Mouse (Mus musculus) lung, postnatal 0 days (tissue): ENCODE data around the gene Nfs1. TPM values are rescaled to one million over a fixed set of nuclear protein-coding genes. Genes with fewer than 3 reads are reported as not detected.

Experiments
- ATAC-seq: fragments of 200-750 bp; cut with Nextera tagmentation; 2 replicates; pipeline ENCODE4 v1.8.0; 2017; ENCODE audit warnings: moderate library complexity
- DNase-seq: peaks from one replicate; pipeline ENCODE4 v3.0.0-alpha.2; 2016; ENCODE audit warnings: low spot score
- H3K27ac ChIP-seq: fragments of 300-500 bp; sonication (generic); 2 replicates; pipeline ENCODE4 v1.5.1; 2014; ENCODE audit warnings: antibody characterized with exemption, mild to moderate bottlenecking, low read length, mixed read lengths
- H3K27me3 ChIP-seq: fragments of 300-500 bp; sonication (generic); replicated peaks from 2 replicates; pipeline ENCODE4 v1.6.1; 2014; ENCODE audit warnings: low read length, mixed read lengths; ENCODE audit not compliant: insufficient read depth
- H3K36me3 ChIP-seq: fragments of 300-500 bp; sonication (generic); 2 replicates; pipeline ENCODE4 v1.6.1; 2014; ENCODE audit warnings: low read length, mixed read lengths; ENCODE audit not compliant: insufficient read depth
- H3K4me1 ChIP-seq: fragments of 300-500 bp; sonication (generic); 2 replicates; pipeline ENCODE4 v1.6.1; 2014; ENCODE audit warnings: antibody characterized with exemption, low read depth, low read length, mixed read lengths; ENCODE audit not compliant: insufficient read depth
- H3K4me2 ChIP-seq: fragments of 300-500 bp; sonication (generic); replicated peaks from 2 replicates; pipeline ENCODE4 v1.6.1; 2014; ENCODE audit warnings: low read depth, mild to moderate bottlenecking, low read length, moderate library complexity, mixed read lengths
- H3K4me3 ChIP-seq: fragments of 300-500 bp; sonication (generic); 2 replicates; pipeline ENCODE4 v1.5.1; 2014; ENCODE audit warnings: low read depth, low read length
- H3K9ac ChIP-seq: fragments of 300-500 bp; sonication (generic); replicated peaks from 2 replicates; pipeline ENCODE4 v1.6.1; 2014; ENCODE audit warnings: low read depth, mild to moderate bottlenecking
- H3K9me3 ChIP-seq: fragments of 300-500 bp; sonication (generic); 2 replicates; pipeline ENCODE4 v1.6.1; 2016; ENCODE audit warnings: low read length, mixed read lengths
- CTCF ChIP-seq: IDR thresholded peaks from 2 replicates; pipeline ENCODE4 v1.5.1; 2016; ENCODE audit warnings: antibody characterized with exemption, mild to moderate bottlenecking
- EP300 ChIP-seq: IDR thresholded peaks from 2 replicates; pipeline ENCODE4 v1.6.1; 2016; ENCODE audit warnings: antibody characterized with exemption, mild to moderate bottlenecking, control low read depth
- whole genome bisulfite sequencing: fragments of 180-500 bp; shearing (Covaris S2); extraction: QIAGEN DNeasy Blood & Tissue Kit; methylation state at CpG from one replicate; pipeline ENCODE4 v1.1.7; 2014; 5-methylcytosine and 5-hydroxymethylcytosine counted together
- polyA plus RNA-seq: library from polyadenylated mRNA; unstranded; fragments of >200 nt; fragmentation: Nextera tagmentation; extraction: Ambion mirVana; gene quantifications from 2 replicates; pipeline ENCODE4 v1.2.1, GENCODE M21; 2015

Nfs1 gene
- polyA plus RNA-seq, 1 experiment from 2014 or later = 33.7 TPM

DNA sequence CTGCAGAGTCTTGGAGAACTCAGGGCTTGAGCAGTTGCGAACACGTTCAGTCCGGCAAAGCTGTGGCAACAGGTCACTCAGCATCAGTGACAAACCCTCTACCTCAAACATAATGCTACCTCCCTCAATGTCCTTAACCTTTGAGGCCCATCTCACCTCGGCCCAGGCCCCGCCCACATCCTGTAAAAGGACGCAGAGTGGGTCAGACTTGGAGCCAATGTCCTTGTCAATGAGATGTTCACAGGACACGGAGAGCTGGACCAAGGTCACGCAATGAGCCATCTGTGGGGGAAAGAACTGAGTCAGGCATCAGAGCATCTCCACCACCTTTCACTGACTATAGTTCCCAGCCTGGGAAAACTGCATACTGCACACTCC, 64.8 kb downstream of the Nfs1 start:
- WGBS = 74% methylated on average over 8 of the region's 8 CpGs
- H3K9me3 ChIP-seq = no peaks in the 10 kb centered on the region
- ATAC-seq (no peak), DNase-seq (no peak)
- no peaks in the 10 kb centered on the region for H3K27me3 ChIP-seq
- H3K4me1 ChIP-seq = no peaks in the 10 kb centered on the region
- H3K4me2 ChIP-seq = no peak overlapping the region
- no peak overlapping the region for H3K4me3 ChIP-seq
- TF ChIP-seq EP300 (no peak), CTCF (no peak)
- peaks cover 34% of the 10 kb centered on the region for H3K36me3 ChIP-seq
- H3K9ac ChIP-seq = no peak overlapping the region
- no peak overlapping the region for H3K27ac ChIP-seq

DNA sequence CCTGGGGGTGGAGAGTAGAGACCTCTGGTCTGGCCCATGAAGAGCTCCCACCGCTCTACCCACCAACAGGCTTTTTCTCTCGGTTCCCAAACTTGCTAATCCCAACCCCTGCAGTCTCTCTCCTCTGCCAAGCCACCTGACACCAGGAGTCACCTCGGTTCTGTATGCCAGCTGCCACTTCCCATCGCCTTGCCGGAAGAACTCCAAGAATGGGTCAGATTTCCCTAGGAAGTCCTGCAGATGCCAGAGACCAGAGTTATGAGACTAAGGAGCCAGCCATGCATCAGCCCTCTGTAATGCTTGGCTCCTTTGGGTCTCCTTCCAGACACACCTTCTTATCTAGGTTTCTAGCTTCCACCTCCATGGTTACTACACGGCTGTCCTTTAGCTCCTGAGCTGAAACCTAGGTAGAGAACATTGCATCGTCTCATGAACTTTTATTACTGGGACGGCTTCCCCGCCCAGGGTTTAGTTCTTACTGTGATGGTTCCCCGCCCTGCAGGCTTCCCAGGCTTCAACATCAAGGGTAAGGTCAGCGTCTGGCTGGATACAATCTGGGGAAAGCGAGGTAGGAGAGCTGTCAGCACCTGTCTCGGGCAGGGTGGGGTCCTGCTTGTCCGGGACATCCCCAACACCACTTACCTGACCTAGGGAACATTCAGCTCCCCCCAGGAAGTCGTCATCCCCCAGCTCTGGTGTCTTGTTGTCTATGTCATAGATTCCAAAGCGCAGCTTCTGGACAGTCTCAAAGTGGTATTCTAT, 65.4 kb downstream of the Nfs1 start:
- no peaks in the 10 kb centered on the region for H3K4me1 ChIP-seq
- ATAC-seq (no peak), DNase-seq (no peak)
- H3K4me2 ChIP-seq = no peak overlapping the region
- H3K27ac ChIP-seq = no peak overlapping the region
- no peak overlapping the region for H3K9ac ChIP-seq
- 90% methylated on average over 16 of the region's 16 CpGs for WGBS
- H3K27me3 ChIP-seq = no peaks in the 10 kb centered on the region
- H3K9me3 ChIP-seq = no peaks in the 10 kb centered on the region
- no peak overlapping the region for H3K4me3 ChIP-seq
- TF ChIP-seq CTCF (no peak), EP300 (no peak)
- peaks cover 40% of the 10 kb centered on the region for H3K36me3 ChIP-seq

DNA sequence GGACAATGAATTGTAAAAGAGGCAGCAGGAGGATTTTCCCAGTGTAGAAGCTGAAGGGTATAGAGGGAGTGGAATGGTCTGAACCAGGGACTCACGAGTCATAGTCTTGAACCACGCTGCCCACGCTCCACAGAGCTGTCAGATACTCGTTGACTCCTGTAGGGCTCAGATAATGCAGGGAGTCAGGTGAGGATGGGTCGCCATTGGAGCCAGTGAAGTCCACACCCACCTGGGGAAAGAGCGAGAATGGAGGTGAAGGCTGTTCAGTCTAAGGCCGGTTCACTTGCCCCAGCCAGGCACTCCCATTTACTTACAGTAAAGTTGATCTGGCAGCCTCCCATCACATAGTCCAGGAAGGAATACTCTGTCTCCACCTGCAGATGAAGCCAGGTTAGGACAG, 66.5 kb downstream of the Nfs1 start:
- WGBS = 85% methylated on average over 7 of the region's 7 CpGs
- no peaks in the 10 kb centered on the region for H3K27me3 ChIP-seq
- TF ChIP-seq CTCF (no peak), EP300 (no peak)
- no peaks in the 10 kb centered on the region for H3K9me3 ChIP-seq
- no peak overlapping the region for H3K9ac ChIP-seq
- no peak overlapping the region for H3K4me2 ChIP-seq
- H3K36me3 ChIP-seq = peaks cover 49% of the 10 kb centered on the region
- DNase-seq (no peak), ATAC-seq (no peak)
- no peaks in the 10 kb centered on the region for H3K4me1 ChIP-seq
- no peak overlapping the region for H3K27ac ChIP-seq
- H3K4me3 ChIP-seq = no peak overlapping the region

DNA sequence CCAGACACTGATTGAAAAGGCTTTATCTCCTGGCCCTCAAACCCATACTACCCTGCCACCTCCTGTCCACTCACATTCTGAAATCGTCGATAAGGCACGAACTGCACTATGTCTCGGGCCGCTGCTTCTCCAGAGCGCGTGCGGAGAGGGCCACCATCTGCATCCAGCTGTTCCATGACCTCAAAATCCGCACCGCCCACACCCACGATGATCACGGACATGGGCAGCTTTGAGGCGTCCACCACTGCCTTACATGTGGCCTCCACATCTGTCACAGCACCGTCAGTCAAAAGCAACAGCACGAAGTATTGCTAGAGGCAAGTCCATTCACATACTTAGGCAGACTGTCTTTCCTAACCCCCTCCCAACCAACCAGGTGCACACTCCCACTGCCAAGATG, 70.3 kb downstream of the Nfs1 start:
- H3K9ac ChIP-seq = no peak overlapping the region
- H3K36me3 ChIP-seq = peaks cover 50% of the 10 kb centered on the region
- H3K4me2 ChIP-seq = no peak overlapping the region
- H3K4me3 ChIP-seq = no peak overlapping the region
- no peak for TF ChIP-seq CTCF
- TF ChIP-seq EP300 = no peak
- H3K9me3 ChIP-seq = no peaks in the 10 kb centered on the region
- H3K27ac ChIP-seq = no peak overlapping the region
- ATAC-seq (peak; percentile 52), DNase-seq (no peak)
- no peaks in the 10 kb centered on the region for H3K4me1 ChIP-seq
- no peaks in the 10 kb centered on the region for H3K27me3 ChIP-seq
- 78% methylated on average over 15 of the region's 15 CpGs for WGBS

Other genes starting within 250 kb of the Nfs1 start
- 24.4 and 35.1 TPM in 2 replicates for gene Uqcc1, start 213.9 kb downstream of the Nfs1 start, polyA plus RNA-seq
- 0.11 TPM in 1 of 2 replicates, not detected in the other for gene Gm15557, start 203.5 kb downstream of the Nfs1 start, polyA plus RNA-seq
- gene Gdf5, start 198.8 kb downstream of the Nfs1 start, polyA plus RNA-seq = 1.7 and 2.7 TPM in 2 replicates
- 6.6 and 7.4 TPM in 2 replicates for gene Cep250, start 187.7 kb downstream of the Nfs1 start, polyA plus RNA-seq
- gene 6430550D23Rik, start 136.2 kb downstream of the Nfs1 start, polyA plus RNA-seq = 1.0 and 1.1 TPM in 2 replicates
- 168 and 181 TPM in 2 replicates for gene Ergic3, start 136.1 kb downstream of the Nfs1 start, polyA plus RNA-seq
- 0.06 and 0.36 TPM in 2 replicates for gene Fer1l4, start 91.2 kb downstream of the Nfs1 start, polyA plus RNA-seq
- 0.74 and 0.89 TPM in 2 replicates for gene Spag4, start 79.0 kb downstream of the Nfs1 start, polyA plus RNA-seq
- 38.3 and 42.3 TPM in 2 replicates for gene Cpne1, start 32.2 kb downstream of the Nfs1 start, polyA plus RNA-seq
- gene Rbm12, start 32.2 kb downstream of the Nfs1 start, polyA plus RNA-seq = 10.1 and 10.7 TPM in 2 replicates
- 5.2 and 5.6 TPM in 2 replicates for gene Gm28036, start 17.1 kb downstream of the Nfs1 start, polyA plus RNA-seq
- 316 and 344 TPM in 2 replicates for gene Romo1, start 147 bp downstream of the Nfs1 start, polyA plus RNA-seq
- 654 and 692 TPM in 2 replicates for gene Rbm39, start 36.1 kb upstream of the Nfs1 start, polyA plus RNA-seq
- 44.8 and 47.7 TPM in 2 replicates for gene Phf20, start 52.3 kb upstream of the Nfs1 start, polyA plus RNA-seq
- 6.8 and 7.0 TPM in 2 replicates for gene Cnbd2, start 168.1 kb upstream of the Nfs1 start, polyA plus RNA-seq
- gene Scand1, start 168.5 kb upstream of the Nfs1 start, polyA plus RNA-seq = 119 TPM in 2 replicates